ENCODE assay signal across 15 mouse cellular contexts in the genomic region with DNA sequence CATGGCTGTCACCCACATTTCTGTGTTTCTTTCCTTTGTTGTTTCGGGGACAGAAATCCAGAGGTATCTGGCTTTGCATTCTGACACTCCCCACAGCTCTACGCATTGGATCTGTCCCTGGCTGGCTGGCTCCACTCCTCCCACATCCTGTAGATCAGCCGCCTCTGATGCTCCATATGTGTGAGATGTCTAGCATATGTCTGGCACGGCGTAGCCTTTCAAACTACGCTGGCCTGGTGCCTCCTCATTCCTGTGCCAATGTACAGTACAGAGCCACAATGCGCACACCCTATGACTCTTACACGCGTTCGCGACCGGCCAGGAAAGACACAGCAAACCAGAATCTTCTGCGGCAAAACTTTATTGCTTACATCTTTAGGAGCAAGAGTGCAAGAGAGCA. TPM values are rescaled to one million over a fixed set of nuclear protein-coding genes. Genes with fewer than 3 reads are reported as not detected.
DNase-seq lines count a peak whose midpoint lies in the region; ATAC-seq and TF ChIP-seq lines count a peak whose summit lies in the region.
"Had no signal": no experiment of that assay in that cellular context is flagged by ENCODE, and none has a peak within 500 bp of the region (broad histone marks: within the 10 kb centered on the region; RNA-seq: fewer than 3 reads in every experiment).

No protein-coding gene starts in this region.

- intact Hi-C loops in left cerebral cortex, postnatal 4 days (cut with DNase I): no loop called here

- no peaks in the 10 kb centered on the region; the same call in 1 of the 2 replicates for H3K9me3 ChIP-seq in ES-Bruce4 (replicated peaks; ENCODE audit: control insufficient read depth, insufficient read depth, low read length, poor library complexity, severe bottlenecking)
- H3K9me3 ChIP-seq: embryonic facial prominence, embryonic 12.5 days had no signal

- peak; percentile 43 to 62 for DNase-seq in cerebellum, postnatal 14 days
- no peak for DNase-seq in cerebellum, adult 8-10 months
- peak; percentile 41 to 44 for DNase-seq in frontal cortex, postnatal 10 days (ENCODE audit: low spot score in 2 of 2)
- DNase-seq in left cerebral cortex, postnatal 4 days: peak; percentile 41
- no peak for DNase-seq in adrenal gland, adult 18-20 months (ENCODE audit: low spot score in 2 of 2)
- DNase-seq: gastrocnemius, postnatal 10 days; lung, adult 18-20 months had no signal

- no peaks in the 10 kb centered on the region for H3K27me3 ChIP-seq in ES-Bruce4 (ENCODE audit: control insufficient read depth, insufficient read depth, low read length, poor library complexity, severe bottlenecking)
- H3K27me3 ChIP-seq: embryonic facial prominence, embryonic 12.5 days had no signal

- no peak for TF ChIP-seq POLR2A in ES-Bruce4 (IDR thresholded peaks at IDR 0.05; ENCODE audit: insufficient read depth, low read length)

- H3K9ac ChIP-seq in ES-Bruce4 (ENCODE audit: low read depth, poor library complexity, severe bottlenecking): no peak overlapping the region
- H3K9ac ChIP-seq: embryonic facial prominence, embryonic 12.5 days had no signal

- H3K27ac ChIP-seq in ES-Bruce4 (ENCODE audit: insufficient read depth, low read length): no peak overlapping the region
- H3K27ac ChIP-seq: embryonic facial prominence, embryonic 12.5 days had no signal

- ATAC-seq in erythroid progenitor cell, adult 5-6 weeks (replicated peaks; ENCODE audit: low FRiP score, poor library complexity, severe bottlenecking): no peak
- ATAC-seq in erythroblast, adult 5-6 weeks (replicated peaks; ENCODE audit: low FRiP score, poor library complexity, severe bottlenecking): no peak

- no peak for TF ChIP-seq EP300 in ES-Bruce4 (IDR thresholded peaks at IDR 0.05; ENCODE audit: insufficient read depth, low read depth, low read length)

- TF ChIP-seq CTCF in ES-Bruce4 (IDR thresholded peaks at IDR 0.05; ENCODE audit: low read depth, low read length): no peak

- no peaks in the 10 kb centered on the region for H3K36me3 ChIP-seq in ES-Bruce4 (ENCODE audit: control insufficient read depth, insufficient read depth, low read length, poor library complexity, severe bottlenecking)
- H3K36me3 ChIP-seq: embryonic facial prominence, embryonic 12.5 days; G1E had no signal

- H3K4me3 ChIP-seq in ES-Bruce4 (ENCODE audit: low read depth, low read length): peak overlapping the region; percentile 7; the same call in 1 of the 2 replicates
- H3K4me3 ChIP-seq: embryonic facial prominence, embryonic 12.5 days had no signal

- H3K4me1 ChIP-seq in ES-Bruce4 (ENCODE audit: control insufficient read depth, insufficient read depth, low read length): no peaks in the 10 kb centered on the region

RNA-seq across cellular contexts. Expression of a gene that starts 8.3 kb away (rescaled TPM):
- 9.1 and 9.4 TPM in 2 replicates for polyA plus RNA-seq in ES-Bruce4 (2011; ENCODE audit: insufficient read depth, insufficient read length, low read depth, missing spikeins)
- total RNA-seq in left cerebral cortex, postnatal 4 days (2021): 100 to 1,000 TPM; 251 to 271 TPM
- total RNA-seq in adrenal gland, adult 18-20 months (2021): 1 to 10 TPM; 1.1 to 2.2 TPM
- total RNA-seq in erythroid progenitor cell, adult 5-6 weeks (2015; ENCODE audit: low replicate concordance): not detected in 2 replicates
- total RNA-seq in erythroid progenitor cell, adult 5-6 weeks (2017; ENCODE audit: low replicate concordance): not detected in 2 replicates
- total RNA-seq in erythroblast, adult 5-6 weeks (2015; ENCODE audit: low replicate concordance): not detected in 2 replicates
- total RNA-seq in erythroblast, adult 5-6 weeks (2017; ENCODE audit: low replicate concordance): not detected in 2 replicates
- total RNA-seq: hematopoietic stem cell, adult 5-6 weeks; monocyte, adult 5-6 weeks had no signal
- polyA plus RNA-seq: G1E; thymus, postnatal 0 days had no signal

RNA-seq across cellular contexts. Expression of a gene that starts 33.0 kb away (rescaled TPM):
- polyA plus RNA-seq in ES-Bruce4 (2011; ENCODE audit: insufficient read depth, insufficient read length, low read depth, missing spikeins): 6.9 and 8.0 TPM in 2 replicates
- under 1 TPM; 0.28 to 0.44 TPM for total RNA-seq in left cerebral cortex, postnatal 4 days (2021)
- under 1 TPM in 1 of 2 experiments, not detected in 1; 0.90 TPM for total RNA-seq in adrenal gland, adult 18-20 months (2021)
- total RNA-seq in erythroid progenitor cell, adult 5-6 weeks (2015; ENCODE audit: low replicate concordance): not detected in 2 replicates
- total RNA-seq in erythroid progenitor cell, adult 5-6 weeks (2017; ENCODE audit: low replicate concordance): not detected in 2 replicates
- 1.3 TPM in 1 of 2 replicates, not detected in the other for total RNA-seq in erythroblast, adult 5-6 weeks (2015; ENCODE audit: low replicate concordance)
- not detected in 2 replicates for total RNA-seq in erythroblast, adult 5-6 weeks (2017; ENCODE audit: low replicate concordance)
- total RNA-seq: G1E; hematopoietic stem cell, adult 5-6 weeks had no signal
- polyA plus RNA-seq: G1E had no signal

Comparison
In these comparisons a context has a peak if more than half of its experiments do, and no peak if none do; other contexts are left out.
1. DNase-seq: peak in cerebellum, postnatal 14 days (2 of 2), frontal cortex, postnatal 10 days (2 of 2) and left cerebral cortex, postnatal 4 days (single experiment); none in cerebellum, adult 8-10 months (single experiment) and adrenal gland, adult 18-20 months (0 of 2).
2. RNA of a gene that starts 8.3 kb away (total RNA-seq): 251 to 271 TPM in left cerebral cortex, postnatal 4 days; 1.1 to 2.2 TPM in adrenal gland, adult 18-20 months, not detected in erythroid progenitor cell, adult 5-6 weeks and not detected in erythroblast, adult 5-6 weeks; every median in the first group is over 10 times any median in the second.